Mouse (Mus musculus) embryonic fibroblast, embryonic 13.5 days (primary cell): Measurements from ENCODE around the gene Clic4.
A peak's percentile ranks its signal among the peaks of the same experiment; 100 is the strongest.

ENCODE experiments used
- CTCF ChIP-seq: IDR thresholded peaks from 2 replicates; pipeline ENCODE4 v1.5.1; 2011; ENCODE audit warnings: mild to moderate bottlenecking, control low read depth, low read length, moderate library complexity, borderline replicate concordance; ENCODE audit not compliant: insufficient read depth
- POLR2A ChIP-seq: IDR thresholded peaks from 2 replicates; pipeline ENCODE4 v1.6.1; 2011; ENCODE audit warnings: low read depth, mild to moderate bottlenecking, control low read depth, low read length, moderate library complexity

- TF ChIP-seq CTCF (no peak), POLR2A (peak; percentile 99)
Measured at GRCm38 (mm10) chr4:135272640-135273306, at the start of gene Clic4.
